Mouse (Mus musculus) naive thymus-derived CD4-positive, alpha-beta T cell, adult 2 months (primary cell): ENCODE measurements around the gene Hist1h4h.
A peak's percentile ranks its signal among the peaks of the same experiment; 100 is the strongest.
"Not testable (repeated sequence)": the region's sequence is repeated elsewhere in the genome, so short reads cannot be mapped to it uniquely, and the experiment has no call there.

Experiments
- DNase-seq: peaks from one replicate; pipeline ENCODE4 v3.0.0-alpha.2; 2011; ENCODE audit warnings: low read depth

Hist1h4h gene

DNA sequence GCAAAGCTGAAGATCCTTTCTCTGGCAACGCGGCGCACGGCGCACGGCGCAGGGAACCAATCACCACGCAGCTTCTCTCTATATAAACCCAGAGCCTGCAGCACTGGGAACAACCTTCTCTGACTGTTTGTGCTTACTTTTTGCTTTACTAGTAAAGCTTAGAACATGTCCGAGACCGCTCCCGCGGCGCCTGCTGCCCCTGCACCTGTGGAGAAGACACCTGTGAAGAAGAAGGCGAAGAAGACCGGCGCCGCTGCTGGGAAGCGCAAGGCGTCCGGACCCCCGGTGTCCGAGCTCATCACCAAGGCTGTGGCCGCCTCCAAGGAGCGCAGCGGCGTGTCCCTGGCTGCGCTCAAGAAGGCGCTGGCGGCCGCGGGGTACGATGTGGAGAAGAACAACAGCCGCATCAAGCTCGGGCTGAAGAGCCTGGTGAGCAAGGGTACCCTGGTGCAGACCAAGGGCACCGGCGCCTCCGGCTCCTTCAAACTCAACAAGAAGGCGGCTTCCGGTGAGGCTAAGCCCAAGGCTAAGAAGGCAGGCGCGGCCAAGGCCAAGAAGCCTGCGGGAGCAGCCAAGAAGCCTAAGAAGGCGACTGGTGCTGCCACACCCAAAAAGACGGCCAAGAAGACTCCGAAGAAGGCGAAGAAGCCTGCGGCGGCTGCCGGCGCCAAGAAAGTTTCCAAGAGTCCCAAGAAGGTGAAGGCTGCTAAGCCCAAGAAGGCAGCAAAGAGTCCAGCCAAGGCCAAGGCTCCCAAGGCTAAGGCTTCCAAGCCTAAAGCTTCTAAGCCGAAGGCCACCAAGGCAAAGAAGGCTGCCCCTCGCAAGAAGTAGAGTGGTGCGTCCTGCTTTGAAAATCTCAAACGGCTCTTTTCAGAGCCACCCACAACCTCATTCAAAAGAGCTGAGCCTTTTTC lies 24.3 kb downstream of the Hist1h4h start:
- peak; percentile 83 for DNase-seq

DNA sequence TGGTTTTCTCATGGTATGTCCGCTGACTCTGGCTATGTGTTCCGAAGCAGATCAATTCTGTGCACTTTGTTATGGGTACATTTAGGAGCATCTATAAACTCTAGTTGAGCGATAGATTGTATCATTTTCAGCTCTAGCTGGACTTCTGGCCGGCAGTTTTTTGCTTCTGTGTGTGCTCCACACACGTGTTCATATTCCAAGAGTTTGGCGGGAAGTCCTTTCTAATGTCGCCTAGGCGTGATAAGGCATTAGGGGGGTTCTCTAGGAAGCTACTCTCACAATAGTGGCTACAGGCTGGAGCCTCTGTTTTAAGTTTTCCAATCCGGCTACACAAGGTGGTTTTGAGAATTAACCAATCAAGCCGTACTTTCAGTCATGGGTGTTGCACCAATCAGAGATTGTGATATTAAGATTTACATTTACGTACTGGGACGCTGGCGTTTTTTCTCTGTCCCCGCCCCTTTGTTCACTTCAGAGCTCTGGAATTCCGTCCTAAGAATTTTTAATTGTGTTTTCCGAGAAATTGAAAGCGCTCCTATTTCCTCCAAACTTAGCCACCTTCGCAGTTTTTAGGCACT lies 25.1 kb downstream of the Hist1h4h start:
- peak; percentile 89 for DNase-seq

DNA sequence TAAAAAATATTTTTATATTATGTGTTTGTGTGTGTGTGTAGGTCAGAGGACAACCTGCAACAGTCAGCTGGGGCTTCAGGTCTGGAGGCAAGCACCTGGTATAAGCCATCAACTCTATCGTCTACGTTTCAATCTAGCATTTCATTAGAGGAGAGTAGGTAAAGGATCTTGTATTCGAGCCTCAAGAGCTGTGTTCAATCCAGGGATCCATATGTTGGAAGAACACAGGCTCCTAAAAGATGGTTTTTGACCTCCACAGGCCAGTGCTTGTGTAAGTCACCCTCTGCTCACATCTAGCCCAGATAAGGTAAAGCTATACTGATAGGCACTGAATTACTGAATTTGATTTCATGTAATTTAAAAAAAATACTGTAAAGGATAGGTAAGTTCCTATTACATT lies 26.1 kb downstream of the Hist1h4h start:
- no peak for DNase-seq

DNA sequence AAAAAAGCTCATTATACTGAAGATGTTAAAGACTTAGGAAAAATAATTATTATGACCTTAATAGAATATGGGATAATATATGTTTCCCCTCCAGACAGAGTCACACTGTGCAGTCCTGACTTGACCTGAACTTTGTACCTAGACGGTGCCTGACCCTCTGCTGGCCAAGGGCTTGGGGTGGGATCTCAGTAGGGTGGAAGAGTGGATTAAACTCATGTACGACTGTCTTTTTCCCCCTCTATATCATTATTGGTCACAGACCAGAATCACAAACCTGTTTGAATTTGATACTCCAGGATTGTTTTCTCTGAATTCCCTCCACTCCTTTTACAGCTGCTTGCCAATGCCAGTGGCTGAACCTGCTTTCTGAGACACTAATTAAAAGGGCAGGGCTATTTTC lies 29.8 kb downstream of the Hist1h4h start:
- DNase-seq = not testable (repeated sequence)

DNA sequence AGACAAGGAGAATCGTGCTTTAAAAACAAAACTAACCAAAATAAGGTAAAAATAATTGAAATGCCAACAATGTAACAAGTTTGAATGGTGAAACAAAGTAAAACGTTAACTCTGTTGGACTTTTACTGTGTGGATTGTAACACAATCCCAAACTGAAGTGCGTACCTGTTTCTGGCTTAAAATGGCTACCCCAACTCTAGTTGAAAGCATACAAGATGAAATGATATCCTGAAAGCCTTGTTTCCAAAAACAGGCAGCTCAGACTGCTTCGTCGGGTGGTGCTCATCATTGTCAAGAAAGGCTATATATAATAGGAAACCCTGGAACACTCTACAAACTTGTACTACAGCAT lies 30.7 kb downstream of the Hist1h4h start:
- not testable (repeated sequence) for DNase-seq

DNA sequence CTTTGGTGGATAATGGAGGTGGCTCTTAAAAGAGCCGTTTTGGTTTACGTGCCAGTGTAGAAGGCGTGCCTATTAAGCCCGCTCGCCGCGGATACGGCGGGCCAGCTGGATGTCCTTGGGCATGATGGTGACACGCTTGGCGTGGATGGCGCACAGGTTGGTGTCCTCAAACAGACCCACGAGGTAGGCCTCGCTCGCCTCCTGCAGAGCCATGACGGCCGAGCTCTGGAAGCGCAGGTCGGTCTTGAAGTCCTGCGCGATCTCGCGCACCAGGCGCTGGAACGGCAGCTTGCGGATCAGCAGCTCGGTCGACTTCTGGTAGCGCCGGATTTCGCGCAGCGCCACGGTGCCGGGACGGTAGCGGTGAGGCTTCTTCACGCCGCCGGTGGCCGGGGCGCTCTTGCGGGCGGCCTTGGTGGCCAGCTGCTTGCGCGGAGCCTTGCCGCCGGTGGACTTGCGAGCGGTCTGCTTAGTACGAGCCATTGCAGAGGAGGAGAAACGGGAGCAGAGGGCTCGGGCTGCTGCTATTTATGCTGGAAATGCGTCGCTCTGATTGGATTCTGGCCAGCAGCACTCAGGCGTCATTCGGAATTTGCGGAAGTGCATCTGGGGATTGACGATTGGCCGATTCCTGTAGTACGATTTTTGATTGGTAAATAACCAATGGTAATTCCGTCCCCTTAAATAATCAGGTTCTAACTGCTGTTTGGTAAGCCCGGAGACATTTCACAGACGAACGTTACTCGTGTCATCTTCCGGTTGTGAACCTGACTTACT lies 31.2 kb downstream of the Hist1h4h start, which contains the start of gene Hist1h3e:
Gene Hist1h3e (minus strand): TSS at position 487 of the 777 bp plus-strand sequence.
- peak; percentile 98 for DNase-seq

DNA sequence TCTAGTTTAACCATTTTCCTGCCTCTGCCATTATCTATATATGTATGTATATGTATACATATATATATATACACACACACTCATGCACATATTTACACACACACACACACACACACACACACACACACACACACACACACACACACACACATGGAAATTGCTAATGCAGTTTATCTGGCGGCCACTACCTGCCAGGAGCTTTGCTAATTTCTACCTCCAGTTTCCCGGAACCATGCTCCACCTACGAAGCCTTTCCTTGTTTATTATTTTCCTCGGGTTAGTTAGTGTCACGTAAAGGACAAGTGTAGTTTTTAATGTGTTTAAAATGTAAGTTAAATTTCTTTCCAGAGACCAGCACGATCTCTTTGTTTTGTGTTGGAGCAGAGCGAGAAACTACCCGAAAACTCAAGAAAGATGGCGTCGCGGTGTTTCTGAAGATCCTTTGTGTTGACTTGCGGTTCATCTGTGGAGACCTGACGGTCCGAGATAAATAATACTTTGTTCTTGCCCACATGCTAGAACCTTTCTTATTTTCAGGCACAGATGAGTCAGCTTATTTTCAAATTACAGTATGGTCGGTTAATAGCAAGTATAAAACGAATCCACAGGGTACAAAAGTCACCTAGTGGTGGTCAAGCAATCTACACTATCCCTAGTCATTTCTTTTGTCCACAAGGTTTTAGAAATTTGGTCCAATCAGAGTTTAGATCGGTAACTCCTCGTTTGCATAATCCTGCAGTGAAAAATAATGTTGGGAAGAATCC lies 32.0 kb downstream of the Hist1h4h start:
- peak; percentile 73 for DNase-seq

DNA sequence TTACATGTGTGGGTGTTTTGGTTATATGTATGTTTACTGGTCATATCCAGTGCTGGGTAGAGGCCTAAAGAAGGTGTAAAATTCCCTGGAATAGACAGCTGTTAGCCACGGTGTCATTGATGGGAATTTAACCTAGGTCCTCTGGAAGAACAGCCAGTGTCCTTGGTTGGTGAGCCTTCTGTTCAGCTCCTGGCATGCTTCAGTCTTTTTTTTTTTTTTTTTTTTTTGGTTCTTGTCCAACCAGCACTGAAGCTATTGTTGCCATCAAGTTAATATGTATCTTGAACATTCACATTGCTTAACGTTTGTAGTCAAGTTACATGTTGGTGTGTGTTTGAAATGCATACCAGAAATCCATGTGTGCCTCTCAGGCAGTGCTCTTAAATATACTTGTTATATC lies 33.6 kb downstream of the Hist1h4h start:
- DNase-seq = no peak

DNA sequence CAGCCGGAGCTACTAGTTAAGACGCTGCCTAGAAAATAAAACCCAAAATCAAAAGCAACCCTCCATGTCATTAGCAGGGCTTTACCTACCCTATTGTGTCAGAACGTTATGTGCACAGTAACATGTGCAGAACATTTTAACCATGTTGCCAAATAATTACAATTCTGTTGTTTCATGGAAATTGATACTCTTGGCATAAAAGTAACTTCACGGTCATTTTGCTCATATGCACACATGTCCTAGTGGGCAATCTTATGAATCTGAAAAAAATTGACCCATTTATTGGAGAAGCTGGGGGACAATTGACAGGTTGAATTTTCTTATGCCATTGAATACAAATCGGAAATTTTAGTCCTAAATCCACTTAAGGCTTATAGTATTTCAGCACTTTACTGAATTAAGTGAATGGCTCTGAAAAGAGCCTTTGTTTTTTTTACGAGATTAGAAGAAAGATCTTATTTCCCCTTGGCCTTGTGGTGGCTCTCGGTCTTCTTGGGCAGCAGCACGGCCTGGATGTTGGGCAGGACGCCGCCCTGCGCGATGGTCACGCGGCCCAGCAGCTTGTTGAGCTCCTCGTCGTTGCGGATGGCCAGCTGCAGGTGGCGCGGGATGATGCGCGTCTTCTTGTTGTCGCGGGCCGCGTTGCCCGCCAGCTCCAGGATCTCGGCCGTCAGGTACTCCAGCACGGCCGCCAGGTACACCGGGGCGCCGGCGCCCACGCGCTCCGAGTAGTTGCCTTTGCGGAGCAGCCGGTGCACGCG lies 39.6 kb downstream of the Hist1h4h start:
- peak; percentile 52 for DNase-seq

DNA sequence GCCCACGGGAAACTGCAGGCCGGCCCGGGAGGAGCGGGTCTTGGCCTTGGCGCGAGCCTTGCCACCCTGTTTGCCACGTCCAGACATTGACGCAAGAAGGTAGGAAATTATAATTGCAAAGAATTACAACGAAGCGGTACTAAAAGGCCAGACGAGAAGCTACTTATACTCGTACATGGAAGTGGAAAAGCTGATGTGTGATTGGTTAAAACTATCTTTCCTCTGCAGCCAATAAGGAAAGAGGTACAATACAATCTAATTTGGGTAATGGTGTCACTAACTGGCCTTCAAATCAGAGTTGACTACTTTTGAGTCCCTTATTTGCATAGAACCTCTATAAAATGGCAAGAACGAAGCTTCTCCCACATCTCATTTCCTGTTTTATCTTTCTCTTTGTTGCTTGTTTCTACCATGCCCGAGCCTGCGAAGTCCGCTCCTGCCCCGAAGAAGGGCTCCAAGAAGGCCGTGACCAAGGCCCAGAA lies 40.2 kb downstream of the Hist1h4h start, which contains the start of the genes Hist1h2ae and Hist1h2bg:
Gene Hist1h2ae (minus strand): TSS at position 199 of the 482 bp plus-strand sequence.
Gene Hist1h2bg (plus strand): TSS at position 375 of the 482 bp plus-strand sequence.
- DNase-seq = peak; percentile 91

DNA sequence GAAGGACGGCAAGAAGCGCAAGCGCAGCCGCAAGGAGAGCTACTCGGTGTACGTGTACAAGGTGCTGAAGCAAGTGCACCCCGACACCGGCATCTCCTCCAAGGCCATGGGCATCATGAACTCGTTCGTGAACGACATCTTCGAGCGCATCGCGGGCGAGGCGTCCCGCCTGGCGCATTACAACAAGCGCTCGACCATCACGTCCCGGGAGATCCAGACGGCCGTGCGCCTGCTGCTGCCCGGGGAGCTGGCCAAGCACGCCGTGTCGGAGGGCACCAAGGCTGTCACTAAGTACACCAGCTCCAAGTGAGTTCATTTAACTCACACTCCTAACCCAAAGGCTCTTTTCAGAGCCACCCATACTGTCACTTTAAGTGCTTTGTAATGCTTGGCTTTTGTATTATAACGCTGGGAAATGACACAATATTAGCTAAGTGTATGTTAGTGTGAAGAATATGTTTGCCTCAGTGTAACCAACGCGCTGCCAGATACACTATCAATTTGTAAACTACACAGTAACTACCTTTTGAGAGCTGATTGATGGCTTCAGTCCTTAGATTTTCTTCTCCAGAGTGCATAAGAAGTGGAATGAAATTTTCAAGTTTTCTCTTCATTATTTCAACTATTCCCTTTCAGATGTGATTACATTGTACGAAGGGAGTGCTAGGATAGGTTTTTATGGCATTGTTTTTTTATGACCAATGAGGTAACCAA lies 40.8 kb downstream of the Hist1h4h start:
- DNase-seq = peak; percentile 51

DNA sequence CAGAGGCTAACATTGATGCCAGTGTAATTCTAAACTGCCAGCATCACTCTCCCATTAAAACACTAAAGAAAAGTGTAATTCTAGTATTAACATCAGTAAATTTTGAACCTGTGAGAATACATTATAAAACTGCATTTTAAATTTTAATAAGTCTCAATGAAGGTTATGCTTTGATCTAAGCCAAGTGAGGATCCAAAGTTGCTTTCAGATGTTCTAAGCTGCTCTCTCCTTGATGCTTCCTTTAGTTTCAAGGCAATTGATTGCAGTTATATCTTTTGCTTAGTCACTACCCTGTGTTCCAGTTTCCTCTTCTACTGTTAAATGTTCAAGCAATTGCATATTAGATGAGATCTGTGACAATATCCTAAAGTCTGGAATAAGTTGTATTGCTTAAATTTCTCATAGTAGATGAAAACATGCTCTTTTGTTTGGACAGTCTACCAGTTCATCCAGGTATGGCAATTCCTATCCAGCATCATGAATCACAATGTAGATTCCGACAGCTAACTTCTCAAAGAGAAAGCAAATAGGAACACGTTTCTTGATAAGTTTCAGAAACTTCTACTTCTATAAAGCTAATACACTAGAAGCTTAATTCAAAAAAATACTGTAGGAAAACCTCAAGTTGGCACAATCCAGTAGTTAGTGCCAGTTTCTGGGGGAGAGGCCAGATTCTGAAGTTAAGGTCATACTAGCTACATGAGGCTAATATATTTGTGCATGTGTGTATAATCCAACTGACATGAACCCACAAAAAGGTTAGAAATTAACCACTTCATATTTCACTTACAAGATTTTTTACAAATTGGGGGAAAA lies 41.6 kb downstream of the Hist1h4h start:
- DNase-seq = no peak

DNA sequence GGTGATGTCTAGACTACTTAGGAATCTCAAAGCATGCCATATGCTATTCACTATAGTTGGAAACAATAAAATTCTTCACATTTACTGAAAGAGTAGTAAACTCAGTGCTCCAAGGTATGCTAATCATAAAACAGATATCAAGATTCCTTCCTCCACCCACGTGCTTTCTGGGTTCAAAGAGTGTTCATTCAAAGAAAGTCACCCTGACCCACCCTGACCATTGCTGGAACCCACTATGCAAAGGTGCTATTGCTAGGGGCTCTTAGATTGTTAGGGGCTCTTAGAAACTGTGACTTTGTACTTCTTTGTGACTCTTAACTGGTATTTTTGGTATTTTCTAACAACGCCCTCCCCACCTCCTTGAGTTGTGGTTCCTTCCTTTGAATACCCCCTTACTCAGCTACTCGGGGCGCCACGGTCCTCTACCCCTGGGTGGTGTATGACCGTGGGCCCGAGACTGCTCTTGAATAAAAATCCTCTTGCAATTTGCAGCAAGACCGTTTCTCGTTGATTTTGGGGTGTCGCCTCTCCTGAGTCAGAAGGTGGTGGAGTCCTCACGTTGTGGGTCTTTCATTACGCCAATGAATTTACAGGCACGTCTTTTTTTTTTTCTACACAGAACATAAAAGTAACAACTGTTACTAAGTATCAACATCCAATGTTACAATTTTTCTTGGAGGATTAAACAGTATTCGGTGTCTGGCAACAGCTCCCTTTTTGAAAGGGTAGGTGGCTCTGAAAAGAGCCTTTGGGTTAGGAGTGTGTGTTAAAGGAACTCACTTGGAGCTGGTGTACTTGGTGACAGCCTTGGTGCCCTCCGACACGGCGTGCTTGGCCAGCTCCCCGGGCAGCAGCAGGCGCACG lies 42.4 kb downstream of the Hist1h4h start:
- DNase-seq = peak; percentile 42

DNA sequence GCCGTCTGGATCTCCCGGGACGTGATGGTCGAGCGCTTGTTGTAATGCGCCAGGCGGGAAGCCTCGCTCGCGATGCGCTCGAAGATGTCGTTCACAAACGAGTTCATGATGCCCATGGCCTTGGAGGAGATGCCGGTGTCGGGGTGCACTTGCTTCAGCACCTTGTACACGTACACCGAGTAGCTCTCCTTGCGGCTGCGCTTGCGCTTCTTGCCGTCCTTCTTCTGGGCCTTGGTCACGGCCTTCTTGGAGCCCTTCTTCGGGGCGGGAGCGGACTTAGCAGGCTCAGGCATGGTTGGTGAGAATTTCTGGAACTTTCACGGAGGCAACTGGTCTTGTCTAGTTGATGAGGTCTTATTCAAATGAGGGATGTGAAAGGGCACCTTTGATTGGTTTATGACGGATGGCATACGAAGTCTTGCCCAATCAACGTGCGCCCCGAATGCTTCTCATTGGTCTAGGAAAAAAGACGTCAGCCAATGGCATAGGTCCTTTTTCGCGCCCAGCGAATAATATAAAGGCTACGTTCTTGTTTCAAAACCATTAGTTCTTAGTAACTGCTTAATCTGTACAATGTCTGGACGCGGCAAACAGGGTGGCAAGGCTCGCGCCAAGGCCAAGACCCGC lies 43.2 kb downstream of the Hist1h4h start, which contains the start of the genes Hist1h2bf and Hist1h2ad:
Gene Hist1h2bf (minus strand): TSS at position 299 of the 627 bp plus-strand sequence.
Gene Hist1h2ad (plus strand): TSS at position 484 of the 627 bp plus-strand sequence.
- peak; percentile 95 for DNase-seq

DNA sequence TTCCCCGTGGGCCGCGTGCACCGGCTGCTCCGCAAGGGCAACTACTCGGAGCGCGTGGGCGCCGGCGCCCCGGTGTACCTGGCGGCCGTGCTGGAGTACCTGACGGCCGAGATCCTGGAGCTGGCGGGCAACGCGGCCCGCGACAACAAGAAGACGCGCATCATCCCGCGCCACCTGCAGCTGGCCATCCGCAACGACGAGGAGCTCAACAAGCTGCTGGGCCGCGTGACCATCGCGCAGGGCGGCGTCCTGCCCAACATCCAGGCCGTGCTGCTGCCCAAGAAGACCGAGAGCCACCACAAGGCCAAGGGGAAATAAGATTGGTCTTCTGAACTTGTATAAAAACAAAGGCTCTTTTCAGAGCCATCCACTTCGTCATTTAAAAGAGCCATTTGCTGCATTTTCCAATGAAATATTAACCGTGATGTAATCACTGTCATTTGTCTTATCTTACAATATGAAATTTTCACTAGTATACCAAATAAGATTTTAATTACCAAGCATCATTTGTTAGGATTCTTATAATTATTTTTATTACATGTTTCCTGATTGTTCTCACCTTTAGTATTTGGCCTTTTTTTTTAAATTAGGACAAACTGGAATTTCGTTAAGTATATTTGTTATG lies 43.8 kb downstream of the Hist1h4h start:
- DNase-seq = peak; percentile 53

DNA sequence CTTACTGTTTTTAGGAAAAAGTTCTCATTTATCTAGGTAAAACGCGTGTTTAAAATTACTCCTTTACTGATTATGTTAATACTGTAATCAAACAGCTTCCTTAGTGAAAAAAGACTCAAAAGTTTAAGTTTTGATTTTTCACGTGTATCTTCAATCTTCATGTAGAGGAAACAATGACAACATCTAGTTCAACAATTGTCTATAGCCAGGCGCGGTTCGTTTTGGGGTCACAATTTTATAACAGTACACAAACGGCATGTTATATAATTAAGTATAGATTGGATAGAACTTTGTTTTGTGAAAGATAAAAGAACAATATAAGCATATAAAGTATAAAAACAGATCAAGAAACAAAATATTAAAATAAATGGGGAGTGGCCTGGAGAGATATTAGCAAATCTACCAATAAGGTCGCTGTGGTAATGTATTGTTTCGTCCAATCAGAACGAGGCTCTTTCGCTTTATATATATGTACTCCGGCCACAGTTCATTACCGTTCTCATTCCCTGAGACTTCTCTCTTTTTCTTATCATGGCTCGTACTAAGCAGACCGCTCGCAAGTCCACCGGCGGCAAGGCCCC lies 44.5 kb downstream of the Hist1h4h start, which contains the start of gene Hist1h3d:
Gene Hist1h3d (plus strand): TSS at position 493 of the 581 bp plus-strand sequence.
- DNase-seq = peak; percentile 71
